Comparison of ENCODE assay signal across 11 mouse cellular contexts in the genomic region with DNA sequence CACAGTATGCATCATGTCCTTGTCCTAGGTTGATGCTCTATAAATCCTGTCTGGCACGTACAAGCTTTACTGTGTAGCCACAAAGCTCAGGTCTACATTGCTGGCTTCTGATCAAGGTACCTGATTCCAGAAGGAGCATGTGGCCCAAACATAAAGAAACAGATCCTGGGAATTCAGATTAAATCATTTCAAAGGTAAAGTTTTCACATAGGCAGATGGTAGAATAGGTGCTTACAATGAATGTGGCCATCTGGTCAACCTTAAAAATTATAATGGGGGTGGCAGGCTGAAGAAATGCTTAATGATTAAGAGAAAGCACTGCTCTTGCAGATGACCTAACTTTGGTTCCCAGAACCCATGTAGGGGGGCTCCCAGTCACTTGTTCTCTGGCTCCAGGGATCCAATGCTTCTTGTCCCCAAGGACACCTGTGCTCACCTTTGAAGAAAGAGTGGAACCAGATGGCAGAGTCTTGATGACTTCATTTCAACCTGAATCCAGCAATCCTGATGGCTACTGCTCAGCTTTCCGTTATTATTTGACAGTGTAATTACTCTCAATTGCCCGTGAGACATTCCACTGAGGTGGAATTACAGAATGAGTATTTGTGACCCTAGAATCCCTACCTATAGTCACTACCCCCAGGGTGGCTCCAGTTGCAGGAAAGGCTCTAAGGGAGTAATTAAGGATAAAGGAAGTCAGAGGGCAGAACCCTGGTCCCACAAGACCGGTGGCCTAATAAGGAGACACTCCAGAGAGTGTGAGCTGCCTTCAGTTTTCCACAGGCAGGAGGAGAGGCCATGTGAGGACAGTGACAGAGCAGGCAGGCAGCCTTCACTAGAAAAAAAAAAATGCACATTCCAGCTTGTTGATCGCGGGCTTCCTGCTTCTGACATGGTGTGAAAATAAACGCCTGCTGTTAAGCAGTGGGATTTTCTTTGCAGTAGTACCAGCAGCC.
DNase-seq lines count a peak whose midpoint lies in the region; ATAC-seq lines count a peak whose summit lies in the region.
"Had no signal": no experiment of that assay in that cellular context is flagged by ENCODE, and none has a peak within 500 bp of the region (broad histone marks: within the 10 kb centered on the region; RNA-seq: fewer than 3 reads in every experiment).

No protein-coding gene starts in this region.

- no peaks in the 10 kb centered on the region for H3K36me3 ChIP-seq in midbrain, embryonic 16.5 days (ENCODE audit: control insufficient read depth, insufficient read depth, low read length)
- no peaks in the 10 kb centered on the region for H3K36me3 ChIP-seq in midbrain, embryonic 14.5 days (ENCODE audit: control insufficient read depth, insufficient read depth, low read length)
- no peaks in the 10 kb centered on the region for H3K36me3 ChIP-seq in midbrain, embryonic 13.5 days
- H3K36me3 ChIP-seq: heart, embryonic 13.5 days had no signal

- no peak overlapping the region for H3K27ac ChIP-seq in midbrain, embryonic 16.5 days (ENCODE audit: low read length)
- H3K27ac ChIP-seq in midbrain, embryonic 14.5 days (replicated peaks; ENCODE audit: low read depth, low read length), result no peak overlapping the region
- no peak overlapping the region for H3K27ac ChIP-seq in midbrain, embryonic 13.5 days

- peak; percentile 36; the same call in 1 of the 2 replicates for ATAC-seq in midbrain, embryonic 16.5 days
- no peak for ATAC-seq in midbrain, embryonic 14.5 days (ENCODE audit: low FRiP score, low TSS enrichment)
- no peak for ATAC-seq in midbrain, embryonic 13.5 days
- ATAC-seq: Patski had no signal

- no peaks in the 10 kb centered on the region for H3K4me1 ChIP-seq in midbrain, embryonic 16.5 days (ENCODE audit: control insufficient read depth, insufficient read depth, low read length)
- H3K4me1 ChIP-seq in midbrain, embryonic 14.5 days (ENCODE audit: control insufficient read depth, insufficient read depth, low read length), result no peaks in the 10 kb centered on the region
- H3K4me1 ChIP-seq in midbrain, embryonic 13.5 days (replicated peaks), result no peaks in the 10 kb centered on the region

- H3K27me3 ChIP-seq in midbrain, embryonic 16.5 days (ENCODE audit: control insufficient read depth, insufficient read depth, low read depth, low read length), result no peaks in the 10 kb centered on the region
- H3K27me3 ChIP-seq in midbrain, embryonic 14.5 days (ENCODE audit: control insufficient read depth, insufficient read depth, low read length), result no peaks in the 10 kb centered on the region
- H3K27me3 ChIP-seq in midbrain, embryonic 13.5 days, result no peaks in the 10 kb centered on the region
- H3K27me3 ChIP-seq: heart, embryonic 13.5 days; Patski had no signal

- 56% methylated on average over 7 of the region's 7 CpGs for whole genome bisulfite sequencing in midbrain, embryonic 16.5 days
- WGBS in midbrain, embryonic 14.5 days, result 61% methylated on average over 7 of the region's 7 CpGs
- 69% methylated on average over 7 of the region's 7 CpGs for WGBS in midbrain, embryonic 13.5 days

- H3K9ac ChIP-seq in midbrain, embryonic 16.5 days (ENCODE audit: low read depth, low read length), result no peak overlapping the region
- no peak overlapping the region for H3K9ac ChIP-seq in midbrain, embryonic 14.5 days (replicated peaks; ENCODE audit: low read length)
- no peak overlapping the region for H3K9ac ChIP-seq in midbrain, embryonic 13.5 days (replicated peaks)
- H3K9ac ChIP-seq: heart, embryonic 13.5 days had no signal

- H3K9me3 ChIP-seq in midbrain, embryonic 16.5 days (replicated peaks; ENCODE audit: control insufficient read depth, low read length, poor library complexity, severe bottlenecking), result no peaks in the 10 kb centered on the region
- no peaks in the 10 kb centered on the region for H3K9me3 ChIP-seq in midbrain, embryonic 14.5 days (ENCODE audit: control insufficient read depth, low read length)
- no peaks in the 10 kb centered on the region for H3K9me3 ChIP-seq in midbrain, embryonic 13.5 days
- H3K9me3 ChIP-seq: heart, embryonic 13.5 days had no signal

- peak; percentile 50 for DNase-seq in adrenal gland, postnatal 10 days
- no peak for DNase-seq in adrenal gland, postnatal 4 days (ENCODE audit: low spot score in 2 of 2)
- DNase-seq in midbrain, embryonic 14.5 days, result no peak
- peak; percentile 16 for DNase-seq in heart, adult 8-10 months (ENCODE audit: low spot score)
- peak; percentile 19 to 27 for DNase-seq in layer of hippocampus, postnatal 10 days (ENCODE audit: low spot score in 2 of 2)
- no peak for DNase-seq in spleen, adult 12 weeks (ENCODE audit: low spot score)
- DNase-seq: retina, postnatal 1 day had no signal

- no peak overlapping the region for H3K4me3 ChIP-seq in midbrain, embryonic 16.5 days (ENCODE audit: low read depth, low read length)
- H3K4me3 ChIP-seq in midbrain, embryonic 14.5 days (replicated peaks; ENCODE audit: low read depth, low read length), result no peak overlapping the region
- H3K4me3 ChIP-seq in midbrain, embryonic 13.5 days (replicated peaks), result no peak overlapping the region
- H3K4me3 ChIP-seq: heart, embryonic 13.5 days had no signal

- no peak overlapping the region for H3K4me2 ChIP-seq in midbrain, embryonic 16.5 days (ENCODE audit: low read length)
- H3K4me2 ChIP-seq in midbrain, embryonic 14.5 days (ENCODE audit: low read length), result no peak overlapping the region
- H3K4me2 ChIP-seq in midbrain, embryonic 13.5 days (replicated peaks), result no peak overlapping the region
- H3K4me2 ChIP-seq: heart, embryonic 13.5 days had no signal

Comparison
In these comparisons a context has a peak if more than half of its experiments do, and no peak if none do; other contexts are left out.
1. DNase-seq: peak in adrenal gland, postnatal 10 days (single experiment), heart, adult 8-10 months (single experiment) and layer of hippocampus, postnatal 10 days (2 of 2); none in adrenal gland, postnatal 4 days (0 of 2), midbrain, embryonic 14.5 days (single experiment) and spleen, adult 12 weeks (single experiment).